Mouse (Mus musculus): ENCODE data around the gene Cep131. TPM values are rescaled to one million over a fixed set of nuclear protein-coding genes. Genes with fewer than 3 reads are reported as not detected.
A peak's percentile ranks its signal among the peaks of the same experiment; 100 is the strongest.

The Cep131 gene
- polyA plus RNA-seq, 1 experiment from 2014 or later = 20.1 TPM

DNA sequence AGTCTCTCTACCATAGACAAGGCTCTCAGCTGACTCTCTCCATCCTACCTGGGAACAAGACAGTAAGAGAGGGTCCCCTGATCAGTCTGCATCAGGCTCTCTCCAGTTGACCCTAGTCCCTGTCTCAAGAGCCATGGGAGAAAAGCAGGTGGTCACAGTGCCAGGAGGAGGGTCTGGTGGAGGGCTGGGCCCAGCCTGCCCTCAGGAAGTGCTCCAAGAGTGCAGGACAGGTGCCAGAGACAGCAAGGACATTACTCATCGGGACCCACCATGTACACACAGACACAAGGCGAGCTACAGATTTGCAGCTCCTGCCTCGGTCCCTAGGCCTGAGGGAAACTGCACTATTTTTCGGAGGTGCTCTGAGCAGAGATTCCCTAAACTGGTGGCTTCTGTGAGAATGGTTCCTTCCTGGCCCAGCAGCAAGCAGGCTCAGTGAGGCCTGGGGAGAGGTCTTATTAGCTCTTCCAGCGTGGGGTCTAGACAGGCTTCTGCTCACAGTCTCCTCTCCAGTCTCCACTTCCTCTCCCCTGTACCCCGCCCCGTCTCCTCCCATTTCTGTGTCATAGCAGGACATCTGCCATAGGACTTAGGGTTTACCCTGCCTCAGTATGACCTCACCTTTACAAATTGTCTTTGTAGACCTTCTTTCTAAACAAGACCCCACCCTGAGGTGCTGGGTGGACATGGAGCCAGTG lies 44.3 kb downstream of the Cep131 start:
- no peaks in the 10 kb centered on the region for H3K9me3 ChIP-seq (ENCODE audit: control insufficient read depth, low read depth, low read length)
- H3K4me1 ChIP-seq (ENCODE audit: control insufficient read depth, insufficient read depth, low read length) = peaks cover 11% of the 10 kb centered on the region
- H3K4me2 ChIP-seq (replicated peaks; ENCODE audit: low read depth, low read length) = no peak overlapping the region
- H3K27me3 ChIP-seq (ENCODE audit: control insufficient read depth, insufficient read depth, low read length) = no peaks in the 10 kb centered on the region
- no peak for ATAC-seq (ENCODE audit: insufficient number of reproducible peaks, insufficient read depth, low FRiP score, low read depth)
- peak overlapping the region; percentile 48; the same call in 1 of the 2 replicates for H3K27ac ChIP-seq (ENCODE audit: low read length)
- 60% methylated on average over 7 of the region's 7 CpGs for WGBS
- H3K9ac ChIP-seq (replicated peaks; ENCODE audit: low read depth, low read length) = no peak overlapping the region
- H3K4me3 ChIP-seq (ENCODE audit: low read depth, low read length) = no peak overlapping the region
- no peaks in the 10 kb centered on the region for H3K36me3 ChIP-seq (ENCODE audit: control insufficient read depth, insufficient read depth, low read length)

GRCm38 (mm10) chr11:120041191-120042123 lies 45.2 kb downstream of the Cep131 start:
- no peak for ATAC-seq (ENCODE audit: insufficient number of reproducible peaks, insufficient read depth, low FRiP score, low read depth)
- Histone ChIP-seq H3K4me2 (replicated peaks; ENCODE audit: low read depth, low read length) (no peak overlapping the region), H3K9me3 (ENCODE audit: control insufficient read depth, low read depth, low read length) (no peaks in the 10 kb centered on the region), H3K36me3 (ENCODE audit: control insufficient read depth, insufficient read depth, low read length) (no peaks in the 10 kb centered on the region), H3K4me1 (ENCODE audit: control insufficient read depth, insufficient read depth, low read length) (peaks cover 11% of the 10 kb centered on the region), H3K27me3 (ENCODE audit: control insufficient read depth, insufficient read depth, low read length) (no peaks in the 10 kb centered on the region), H3K27ac (ENCODE audit: low read length) (peak overlapping the region; percentile 48; the same call in 1 of the 2 replicates), H3K9ac (replicated peaks; ENCODE audit: low read depth, low read length) (no peak overlapping the region), H3K4me3 (ENCODE audit: low read depth, low read length) (no peak overlapping the region)
- WGBS = 61% methylated on average over 13 of the region's 13 CpGs

DNA sequence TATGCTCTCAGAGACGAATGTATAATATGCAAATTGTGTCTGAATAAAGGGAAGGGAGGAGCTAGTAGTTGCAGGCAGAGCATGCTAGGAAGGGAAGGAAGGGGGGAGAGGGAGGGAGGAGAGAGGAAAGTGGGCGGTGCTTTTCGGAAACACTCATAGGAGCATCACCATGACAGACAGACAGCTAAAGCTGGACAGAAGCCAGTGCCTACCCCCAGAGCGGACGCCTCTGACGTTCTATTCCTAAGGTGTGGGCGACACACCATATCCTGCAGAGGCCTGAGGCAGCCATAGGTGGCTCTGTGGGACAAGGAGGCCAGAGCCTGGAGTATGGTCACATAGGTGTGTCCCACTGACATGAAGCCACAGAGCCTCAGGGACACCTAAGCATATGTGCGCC lies 46.2 kb downstream of the Cep131 start:
- no peaks in the 10 kb centered on the region for H3K36me3 ChIP-seq (ENCODE audit: control insufficient read depth, insufficient read depth, low read length)
- H3K9ac ChIP-seq (replicated peaks; ENCODE audit: low read depth, low read length) = no peak overlapping the region
- H3K27me3 ChIP-seq (ENCODE audit: control insufficient read depth, insufficient read depth, low read length) = no peaks in the 10 kb centered on the region
- no peak overlapping the region for H3K4me3 ChIP-seq (ENCODE audit: low read depth, low read length)
- no peak for ATAC-seq (ENCODE audit: insufficient number of reproducible peaks, insufficient read depth, low FRiP score, low read depth)
- WGBS = 60% methylated on average over 8 of the region's 8 CpGs
- 0 out of 2 replicates have a peak, but pooled peaks cover 3% of the 10 kb centered on the region for H3K4me1 ChIP-seq (ENCODE audit: control insufficient read depth, insufficient read depth, low read length)
- H3K27ac ChIP-seq (ENCODE audit: low read length) = peak overlapping the region; percentile 21; the same call in 1 of the 2 replicates
- no peaks in the 10 kb centered on the region for H3K9me3 ChIP-seq (ENCODE audit: control insufficient read depth, low read depth, low read length)
- H3K4me2 ChIP-seq (replicated peaks; ENCODE audit: low read depth, low read length) = no peak overlapping the region

DNA sequence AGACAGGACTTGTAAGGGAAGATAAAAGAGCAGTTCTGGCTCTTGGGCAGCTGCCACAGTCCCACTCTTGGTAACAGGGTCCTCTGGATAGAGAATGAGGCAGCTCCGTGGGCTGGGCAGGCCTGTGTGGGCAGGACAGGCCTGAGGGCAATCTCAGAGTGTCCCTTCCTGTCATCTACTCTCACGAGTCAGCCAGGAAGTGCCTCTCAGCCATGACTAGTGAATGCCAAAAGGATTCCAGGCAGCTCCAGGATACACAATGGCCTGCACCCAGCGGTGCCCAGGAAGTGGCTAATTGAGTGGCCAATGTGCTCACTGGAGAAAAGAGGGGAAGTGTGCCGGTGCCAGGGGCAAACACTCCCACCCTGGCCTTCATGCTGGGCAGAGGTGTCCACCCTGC lies 47.0 kb downstream of the Cep131 start:
- Histone ChIP-seq H3K9me3 (ENCODE audit: control insufficient read depth, low read depth, low read length) (no peaks in the 10 kb centered on the region), H3K9ac (replicated peaks; ENCODE audit: low read depth, low read length) (no peak overlapping the region), H3K27me3 (ENCODE audit: control insufficient read depth, insufficient read depth, low read length) (no peaks in the 10 kb centered on the region), H3K27ac (ENCODE audit: low read length) (no peak overlapping the region; the same call in 1 of the 2 replicates), H3K4me1 (ENCODE audit: control insufficient read depth, insufficient read depth, low read length) (0 out of 2 replicates have a peak, but pooled peaks cover 3% of the 10 kb centered on the region), H3K4me2 (replicated peaks; ENCODE audit: low read depth, low read length) (no peak overlapping the region), H3K36me3 (ENCODE audit: control insufficient read depth, insufficient read depth, low read length) (no peaks in the 10 kb centered on the region), H3K4me3 (ENCODE audit: low read depth, low read length) (no peak overlapping the region)
- WGBS = 43% methylated on average over 4 of the region's 4 CpGs
- no peak for ATAC-seq (ENCODE audit: insufficient number of reproducible peaks, insufficient read depth, low FRiP score, low read depth)

- Histone ChIP-seq H3K4me1 (ENCODE audit: control insufficient read depth, insufficient read depth, low read length) (peaks cover 16% of the 10 kb centered on the region), H3K27me3 (ENCODE audit: control insufficient read depth, insufficient read depth, low read length) (no peaks in the 10 kb centered on the region), H3K4me2 (replicated peaks; ENCODE audit: low read depth, low read length) (no peak overlapping the region), H3K4me3 (ENCODE audit: low read depth, low read length) (no peak overlapping the region), H3K27ac (ENCODE audit: low read length) (no peak overlapping the region), H3K9me3 (ENCODE audit: control insufficient read depth, low read depth, low read length) (no peaks in the 10 kb centered on the region), H3K9ac (replicated peaks; ENCODE audit: low read depth, low read length) (no peak overlapping the region), H3K36me3 (ENCODE audit: control insufficient read depth, insufficient read depth, low read length) (no peaks in the 10 kb centered on the region)
- no peak for ATAC-seq (ENCODE audit: insufficient number of reproducible peaks, insufficient read depth, low FRiP score, low read depth)
- 61% methylated on average over 5 of the region's 5 CpGs for WGBS
Measured at GRCm38 (mm10) chr11:120034762-120035161, 51.9 kb downstream of the Cep131 start.

DNA sequence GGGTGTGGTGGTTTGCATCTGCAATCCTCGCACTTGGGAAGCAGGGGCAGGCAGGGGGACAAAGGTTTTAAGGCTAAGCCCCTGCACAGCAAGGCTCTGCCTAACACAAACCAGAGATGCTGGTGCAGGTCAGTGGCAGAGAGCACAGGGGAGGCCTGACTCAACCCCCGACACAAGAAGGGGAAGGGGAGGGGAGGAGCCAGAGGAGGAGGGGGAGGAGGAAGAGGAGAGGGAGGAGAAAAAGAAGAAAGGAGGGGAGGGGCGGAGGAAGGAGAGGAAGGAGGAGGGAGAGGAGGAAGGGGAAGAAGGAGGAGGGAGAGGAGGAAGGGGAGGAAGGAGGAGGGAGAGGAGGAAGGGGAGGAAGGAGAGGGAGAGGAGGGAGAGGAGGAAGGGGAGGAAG lies 52.3 kb downstream of the Cep131 start:
- peak overlapping the region; percentile 33; the same call in 1 of the 2 replicates for H3K27ac ChIP-seq (ENCODE audit: low read length)

DNA sequence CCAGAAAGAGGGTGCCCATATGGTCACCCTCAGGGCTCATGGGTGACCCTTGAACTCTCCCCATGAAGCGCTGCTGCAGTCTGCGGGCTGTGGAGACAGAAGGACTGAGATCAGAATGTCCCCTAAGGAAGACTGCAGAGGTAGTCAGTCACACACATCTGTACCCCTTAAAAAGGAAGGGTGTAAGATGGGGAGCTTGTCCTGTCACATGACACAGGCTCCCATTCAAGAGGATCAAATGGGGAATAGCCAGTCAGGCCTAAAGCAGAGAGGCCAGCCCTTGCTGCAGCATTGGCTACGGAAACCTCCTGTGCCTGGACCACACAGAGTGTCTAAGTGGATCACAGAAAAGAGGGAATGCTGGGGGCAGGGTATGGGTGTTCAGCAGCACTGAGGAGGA lies 53.2 kb downstream of the Cep131 start:
- H3K4me2 ChIP-seq (replicated peaks; ENCODE audit: low read depth, low read length) = no peak overlapping the region
- H3K4me1 ChIP-seq (ENCODE audit: control insufficient read depth, insufficient read depth, low read length) = peaks cover 16% of the 10 kb centered on the region
- peak overlapping the region; percentile 33; the same call in 1 of the 2 replicates for H3K27ac ChIP-seq (ENCODE audit: low read length)
- no peaks in the 10 kb centered on the region for H3K9me3 ChIP-seq (ENCODE audit: control insufficient read depth, low read depth, low read length)
- no peaks in the 10 kb centered on the region for H3K27me3 ChIP-seq (ENCODE audit: control insufficient read depth, insufficient read depth, low read length)
- H3K9ac ChIP-seq (replicated peaks; ENCODE audit: low read depth, low read length) = no peak overlapping the region
- H3K36me3 ChIP-seq (ENCODE audit: control insufficient read depth, insufficient read depth, low read length) = no peaks in the 10 kb centered on the region
- H3K4me3 ChIP-seq (ENCODE audit: low read depth, low read length) = no peak overlapping the region
- WGBS = 60% methylated on average over 3 of the region's 3 CpGs
- no peak for ATAC-seq (ENCODE audit: insufficient number of reproducible peaks, insufficient read depth, low FRiP score, low read depth)

More for the DNA sequence above, 52.3 kb downstream of the Cep131 start:
- H3K27me3 ChIP-seq (ENCODE audit: control insufficient read depth, insufficient read depth, low read length) = no peaks in the 10 kb centered on the region
- no peak overlapping the region for H3K4me2 ChIP-seq (replicated peaks; ENCODE audit: low read depth, low read length)
- no peaks in the 10 kb centered on the region for H3K36me3 ChIP-seq (ENCODE audit: control insufficient read depth, insufficient read depth, low read length)
- no peak overlapping the region for H3K4me3 ChIP-seq (ENCODE audit: low read depth, low read length)
- H3K9ac ChIP-seq (replicated peaks; ENCODE audit: low read depth, low read length) = no peak overlapping the region
- H3K4me1 ChIP-seq (ENCODE audit: control insufficient read depth, insufficient read depth, low read length) = peaks cover 13% of the 10 kb centered on the region
- 30% methylated on average over 3 of the region's 3 CpGs for WGBS
- no peak for ATAC-seq (ENCODE audit: insufficient number of reproducible peaks, insufficient read depth, low FRiP score, low read depth)
- no peaks in the 10 kb centered on the region for H3K9me3 ChIP-seq (ENCODE audit: control insufficient read depth, low read depth, low read length)

DNA sequence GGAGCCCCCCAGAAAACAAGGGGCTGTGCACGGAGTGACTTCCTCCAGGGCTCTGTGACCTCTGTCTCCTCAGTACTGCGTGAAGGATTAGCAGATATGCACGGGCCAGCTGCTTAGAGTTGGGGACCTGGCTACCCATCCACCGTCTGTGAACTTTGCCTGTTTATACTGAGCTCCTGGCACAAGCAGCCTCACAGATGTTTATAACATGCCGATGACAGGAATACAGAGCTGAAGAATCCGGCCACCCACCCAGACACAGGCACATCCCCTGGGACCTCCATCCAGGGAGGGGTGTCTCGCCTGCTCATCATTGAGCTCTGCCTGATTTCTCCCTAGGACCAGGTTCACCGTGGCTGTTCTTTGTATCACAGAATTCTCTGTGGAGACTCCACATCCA lies 54.6 kb downstream of the Cep131 start:
- H3K9ac ChIP-seq (replicated peaks; ENCODE audit: low read depth, low read length) = no peak overlapping the region
- peaks cover 22% of the 10 kb centered on the region for H3K4me1 ChIP-seq (ENCODE audit: control insufficient read depth, insufficient read depth, low read length)
- H3K27me3 ChIP-seq (ENCODE audit: control insufficient read depth, insufficient read depth, low read length) = no peaks in the 10 kb centered on the region
- no peak for ATAC-seq (ENCODE audit: insufficient number of reproducible peaks, insufficient read depth, low FRiP score, low read depth)
- H3K27ac ChIP-seq (ENCODE audit: low read length) = no peak overlapping the region
- no peak overlapping the region for H3K4me3 ChIP-seq (ENCODE audit: low read depth, low read length)
- no peaks in the 10 kb centered on the region for H3K9me3 ChIP-seq (ENCODE audit: control insufficient read depth, low read depth, low read length)
- H3K4me2 ChIP-seq (replicated peaks; ENCODE audit: low read depth, low read length) = no peak overlapping the region
- WGBS = 27% methylated on average over 8 of the region's 8 CpGs
- H3K36me3 ChIP-seq (ENCODE audit: control insufficient read depth, insufficient read depth, low read length) = no peaks in the 10 kb centered on the region
